Mouse (Mus musculus): ENCODE measurements around the gene Zfp981. TPM values are rescaled to one million over a fixed set of nuclear protein-coding genes. Genes with fewer than 3 reads are reported as not detected.
"Not testable (repeated sequence)": the region's sequence is repeated elsewhere in the genome, so short reads cannot be mapped to it uniquely, and the experiment has no call there.

Gene Zfp981
- polyA plus RNA-seq, 1 experiment from 2014 or later = 0.10 TPM

- H3K27ac ChIP-seq (replicated peaks); H3K4me1 ChIP-seq (replicated peaks); H3K4me2 ChIP-seq; H3K9ac ChIP-seq; H3K36me3 ChIP-seq; H3K27me3 ChIP-seq; H3K4me3 ChIP-seq: not testable (repeated sequence)
- peak; percentile 44; the same call in 1 of the 2 replicates for ATAC-seq (ENCODE audit: low FRiP score, low read depth)
- H3K9me3 ChIP-seq = peaks cover 45% of the 10 kb centered on the region
- no CpG with 5 or more reads among the region's 1 CpGs for WGBS
Observed at GRCm38 (mm10) chr4:146474181-146474580, 27.6 kb upstream of the Zfp981 start.

- H3K27ac ChIP-seq (replicated peaks); H3K4me3 ChIP-seq; H3K27me3 ChIP-seq; H3K9ac ChIP-seq; H3K4me1 ChIP-seq (replicated peaks); H3K4me2 ChIP-seq; H3K36me3 ChIP-seq: not testable (repeated sequence)
- 59% methylated on average over 75 of the region's 94 CpGs for WGBS
- H3K9me3 ChIP-seq = peaks cover 42% of the 10 kb centered on the region
- ATAC-seq (ENCODE audit: low FRiP score, low read depth) = peak; percentile 82
Observed at GRCm38 (mm10) chr4:146474716-146475676, 26.8 kb upstream of the Zfp981 start.

GRCm38 (mm10) chr4:146476260-146476659, 25.6 kb upstream of the Zfp981 start:
- not testable (repeated sequence) for H3K27ac ChIP-seq (replicated peaks); H3K4me3 ChIP-seq; H3K4me2 ChIP-seq; ATAC-seq (ENCODE audit: low FRiP score, low read depth); H3K4me1 ChIP-seq (replicated peaks); H3K36me3 ChIP-seq; H3K27me3 ChIP-seq; H3K9ac ChIP-seq
- H3K9me3 ChIP-seq = peaks cover 49% of the 10 kb centered on the region
- 93% methylated on average over 2 of the region's 2 CpGs for WGBS

- not testable (repeated sequence) for H3K4me1 ChIP-seq (replicated peaks); ATAC-seq (ENCODE audit: low FRiP score, low read depth); H3K27me3 ChIP-seq; H3K36me3 ChIP-seq; H3K9ac ChIP-seq; H3K4me3 ChIP-seq; H3K27ac ChIP-seq (replicated peaks); H3K4me2 ChIP-seq
- H3K9me3 ChIP-seq = peaks cover 55% of the 10 kb centered on the region
- WGBS = 85% methylated on average over 3 of the region's 3 CpGs
Observed at GRCm38 (mm10) chr4:146476959-146477358, 24.9 kb upstream of the Zfp981 start.

GRCm38 (mm10) chr4:146480376-146481096, 21.3 kb upstream of the Zfp981 start:
- H3K4me3 ChIP-seq; H3K4me2 ChIP-seq; H3K36me3 ChIP-seq; H3K27ac ChIP-seq (replicated peaks); H3K4me1 ChIP-seq (replicated peaks); H3K27me3 ChIP-seq; H3K9ac ChIP-seq: not testable (repeated sequence)
- ATAC-seq (ENCODE audit: low FRiP score, low read depth) = peak; percentile 61; the same call in 1 of the 2 replicates
- WGBS = 74% methylated on average over 6 of the region's 6 CpGs
- peaks cover 77% of the 10 kb centered on the region for H3K9me3 ChIP-seq

- not testable (repeated sequence) for H3K4me3 ChIP-seq; H3K27ac ChIP-seq (replicated peaks); ATAC-seq (ENCODE audit: low FRiP score, low read depth); H3K4me1 ChIP-seq (replicated peaks); H3K36me3 ChIP-seq; H3K27me3 ChIP-seq; H3K4me2 ChIP-seq; H3K9ac ChIP-seq
- peaks cover 73% of the 10 kb centered on the region for H3K9me3 ChIP-seq
- 88% methylated on average over 10 of the region's 10 CpGs for whole genome bisulfite sequencing
Observed at GRCm38 (mm10) chr4:146482546-146482945, 19.3 kb upstream of the Zfp981 start.

- H3K9me3 ChIP-seq = peaks cover 72% of the 10 kb centered on the region
- ATAC-seq (ENCODE audit: low FRiP score, low read depth) = peak; percentile 71; the same call in 1 of the 2 replicates
- not testable (repeated sequence) for H3K4me3 ChIP-seq; H3K27me3 ChIP-seq; H3K4me2 ChIP-seq; H3K36me3 ChIP-seq; H3K27ac ChIP-seq (replicated peaks); H3K9ac ChIP-seq; H3K4me1 ChIP-seq (replicated peaks)
- WGBS = 74% methylated on average over 13 of the region's 13 CpGs
Observed at GRCm38 (mm10) chr4:146483571-146484280, 18.1 kb upstream of the Zfp981 start.

- H3K4me2 ChIP-seq; H3K27ac ChIP-seq (replicated peaks); H3K4me1 ChIP-seq (replicated peaks); H3K27me3 ChIP-seq; H3K9ac ChIP-seq; H3K36me3 ChIP-seq; ATAC-seq (ENCODE audit: low FRiP score, low read depth); H3K4me3 ChIP-seq: not testable (repeated sequence)
- peaks cover 72% of the 10 kb centered on the region for H3K9me3 ChIP-seq
Observed at GRCm38 (mm10) chr4:146484676-146485075, 17.2 kb upstream of the Zfp981 start.

GRCm38 (mm10) chr4:146485183-146485939, 16.5 kb upstream of the Zfp981 start:
- WGBS = 72% methylated on average over 6 of the region's 6 CpGs
- H3K27ac ChIP-seq (replicated peaks); H3K4me1 ChIP-seq (replicated peaks); H3K4me3 ChIP-seq; H3K27me3 ChIP-seq; H3K36me3 ChIP-seq; ATAC-seq (ENCODE audit: low FRiP score, low read depth); H3K4me2 ChIP-seq; H3K9ac ChIP-seq: not testable (repeated sequence)
- H3K9me3 ChIP-seq = peaks cover 72% of the 10 kb centered on the region

GRCm38 (mm10) chr4:146486753-146487152, 15.1 kb upstream of the Zfp981 start:
- ATAC-seq (ENCODE audit: low FRiP score, low read depth) = peak; percentile 46; the same call in 1 of the 2 replicates
- H3K9me3 ChIP-seq = peaks cover 64% of the 10 kb centered on the region

GRCm38 (mm10) chr4:146489196-146489595, 12.6 kb upstream of the Zfp981 start:
- WGBS = 80% methylated on average over 4 of the region's 4 CpGs
- ATAC-seq (ENCODE audit: low FRiP score, low read depth); H3K4me1 ChIP-seq (replicated peaks): not testable (repeated sequence)

More at GRCm38 (mm10) chr4:146486753-146487152, 15.1 kb upstream of the Zfp981 start:
- H3K4me3 ChIP-seq; H3K27me3 ChIP-seq; H3K36me3 ChIP-seq; H3K4me2 ChIP-seq; H3K27ac ChIP-seq (replicated peaks); H3K4me1 ChIP-seq (replicated peaks); H3K9ac ChIP-seq: not testable (repeated sequence)
- 71% methylated on average over 1 of the region's 1 CpGs for WGBS

More at GRCm38 (mm10) chr4:146489196-146489595, 12.6 kb upstream of the Zfp981 start:
- not testable (repeated sequence) for H3K4me3 ChIP-seq; H3K27ac ChIP-seq (replicated peaks); H3K9ac ChIP-seq; H3K36me3 ChIP-seq; H3K27me3 ChIP-seq; H3K4me2 ChIP-seq
- peaks cover 66% of the 10 kb centered on the region for H3K9me3 ChIP-seq
